Mouse (Mus musculus) adrenal gland, postnatal 10 days (tissue): ENCODE measurements at regions not wholly inside any gene's neighbourhood (a gene's known extent, or its start where the extent isn't known, plus 50 kb on each side); places are given as distances from the start of the nearest gene placed in this dataset.

Experiments used
- DNase-seq: peaks from one replicate; pipeline ENCODE4 v3.0.0; 2021; ENCODE audit warnings: mixed read lengths

GRCm38 (mm10) chr13:116414473-116414872, 105.0 kb upstream of the Isl1 start:
- DNase-seq: no peak

- DNase-seq: no peak
Observed at GRCm38 (mm10) chr13:116410682-116411081, 101.2 kb upstream of the Isl1 start.
